Mouse (Mus musculus) granulocyte monocyte progenitor cell, adult 5-6 weeks (primary cell): ENCODE measurements around the gene Nip7. TPM values are rescaled to one million over a fixed set of nuclear protein-coding genes. Genes with fewer than 3 reads are reported as not detected.

ENCODE experiments used
- total RNA-seq, 2 experiments: library from RNA; stranded (forward) in 1 of 2; stranded (reverse) in 1 of 2; fragments of 200-712, 200-1000 nt in 1 of 2; fragments of >200 nt in 1 of 2; fragmentation: Nextera tagmentation in 1 of 2; gene quantifications; 2 replicates each; pipeline ENCODE4 v1.2.3; 2014 to 2017

Nip7 gene
- total RNA-seq, 2 experiments from 2014 or later = 59.8 to 67.4 TPM

Other genes with a start within 250 kb of the Nip7 start
- gene Has3, start 186.6 kb upstream of the Nip7 start, total RNA-seq (2014; fragmentation: Nextera tagmentation) = not detected in 2 replicates
- gene Has3, start 186.6 kb upstream of the Nip7 start, total RNA-seq (2017) = 0.17 and 0.77 TPM in 2 replicates
- gene Utp4, start 163.2 kb upstream of the Nip7 start, total RNA-seq (2014; fragmentation: Nextera tagmentation) = 55.7 and 56.0 TPM in 2 replicates
- 50.3 and 57.8 TPM in 2 replicates for gene Utp4, start 163.2 kb upstream of the Nip7 start, total RNA-seq (2017)
- gene Sntb2, start 121.1 kb upstream of the Nip7 start, total RNA-seq (2014; fragmentation: Nextera tagmentation) = 5.4 and 7.1 TPM in 2 replicates
- gene Sntb2, start 121.1 kb upstream of the Nip7 start, total RNA-seq (2017) = 5.9 and 6.2 TPM in 2 replicates
- 21.7 and 22.4 TPM in 2 replicates for gene Vps4a, start 25.7 kb upstream of the Nip7 start, total RNA-seq (2014; fragmentation: Nextera tagmentation)
- gene Vps4a, start 25.7 kb upstream of the Nip7 start, total RNA-seq (2017) = 29.8 and 31.7 TPM in 2 replicates
- gene Pdf, start 8.3 kb upstream of the Nip7 start, total RNA-seq (2014; fragmentation: Nextera tagmentation) = 24.2 and 42.5 TPM in 2 replicates
- 45.1 and 50.8 TPM in 2 replicates for gene Pdf, start 8.3 kb upstream of the Nip7 start, total RNA-seq (2017)
- gene Cog8, start 188 bp upstream of the Nip7 start, total RNA-seq (2014; fragmentation: Nextera tagmentation) = 17.0 and 23.7 TPM in 2 replicates
- 22.3 and 25.0 TPM in 2 replicates for gene Cog8, start 188 bp upstream of the Nip7 start, total RNA-seq (2017)
- not detected in 2 replicates for gene Tmed6, start 8.8 kb downstream of the Nip7 start, total RNA-seq (2014; fragmentation: Nextera tagmentation)
- not detected in 2 replicates for gene Tmed6, start 8.8 kb downstream of the Nip7 start, total RNA-seq (2017)
- 39.1 and 46.7 TPM in 2 replicates for gene Terf2, start 39.7 kb downstream of the Nip7 start, total RNA-seq (2014; fragmentation: Nextera tagmentation)
- gene Terf2, start 39.7 kb downstream of the Nip7 start, total RNA-seq (2017) = 22.3 and 26.3 TPM in 2 replicates
- gene Cyb5b, start 93.8 kb downstream of the Nip7 start, total RNA-seq (2014; fragmentation: Nextera tagmentation) = 64.4 and 68.5 TPM in 2 replicates
- 59.0 and 67.4 TPM in 2 replicates for gene Cyb5b, start 93.8 kb downstream of the Nip7 start, total RNA-seq (2017)
- gene Nfat5, start 236.6 kb downstream of the Nip7 start, total RNA-seq (2014; fragmentation: Nextera tagmentation) = 32.0 TPM in 2 replicates
- gene Nfat5, start 236.6 kb downstream of the Nip7 start, total RNA-seq (2017) = 15.6 and 27.1 TPM in 2 replicates